Mouse (Mus musculus) midbrain, embryonic 13.5 days (tissue): ENCODE results near the gene Ctla2a. TPM values are rescaled to one million over a fixed set of nuclear protein-coding genes. Genes with fewer than 3 reads are reported as not detected.
"Not testable (repeated sequence)": the region's sequence is repeated elsewhere in the genome, so short reads cannot be mapped to it uniquely, and the experiment has no call there.

ENCODE experiments used
- ATAC-seq: fragments of 200-750 bp; cut with Nextera tagmentation; 2 replicates; pipeline ENCODE4 v1.8.0; 2017; ENCODE audit warnings: mild to moderate bottlenecking, moderate TSS enrichment, moderate library complexity
- H3K27ac ChIP-seq: fragments of 300-500 bp; sonication (generic); 2 replicates; pipeline ENCODE4 v1.5.1; 2015; ENCODE audit warnings: inconsistent platforms, mild to moderate bottlenecking, moderate library complexity
- H3K27me3 ChIP-seq: fragments of 300-500 bp; sonication (generic); 2 replicates; pipeline ENCODE4 v1.6.1; 2015; ENCODE audit warnings: mild to moderate bottlenecking, inconsistent platforms
- H3K36me3 ChIP-seq: fragments of 300-500 bp; sonication (generic); 2 replicates; pipeline ENCODE4 v1.6.1; 2015; ENCODE audit warnings: mild to moderate bottlenecking, inconsistent platforms
- H3K4me1 ChIP-seq: fragments of 300-500 bp; sonication (generic); replicated peaks from 2 replicates; pipeline ENCODE4 v1.6.1; 2015; ENCODE audit warnings: inconsistent platforms
- H3K4me2 ChIP-seq: fragments of 300-500 bp; sonication (generic); replicated peaks from 2 replicates; pipeline ENCODE4 v1.6.1; 2015; ENCODE audit warnings: moderate library complexity, mild to moderate bottlenecking, inconsistent platforms
- H3K4me3 ChIP-seq: fragments of 300-500 bp; sonication (generic); replicated peaks from 2 replicates; pipeline ENCODE4 v1.5.1; 2015; ENCODE audit warnings: mild to moderate bottlenecking, inconsistent platforms
- H3K9ac ChIP-seq: fragments of 300-500 bp; sonication (generic); replicated peaks from 2 replicates; pipeline ENCODE4 v1.6.1; 2015; ENCODE audit warnings: mild to moderate bottlenecking, inconsistent platforms
- H3K9me3 ChIP-seq: fragments of 300-500 bp; sonication (generic); 2 replicates; pipeline ENCODE4 v1.6.1; 2016; ENCODE audit warnings: mild to moderate bottlenecking, inconsistent platforms
- WGBS: fragments of 180-500 bp; shearing (Covaris S2); methylation state at CpG from one replicate; pipeline ENCODE4 v1.1.7; 2015; 5-methylcytosine and 5-hydroxymethylcytosine counted together
- polyA plus RNA-seq: library from polyadenylated mRNA; unstranded; fragments of >200 nt; fragmentation: Nextera tagmentation; extraction: Ambion mirVana; gene quantifications from 2 replicates; pipeline ENCODE4 v1.2.1, GENCODE M21; 2015

Gene Ctla2a
- polyA plus RNA-seq, result 10.4 and 13.3 TPM in 2 replicates

GRCm38 (mm10) chr13:60936500-60936901 lies at the start of gene Ctla2a, which contains the start of gene Gm49391:
TSS of gene Ctla2a (minus strand) at chr13:60936625.
TSS of gene Gm49391 (minus strand) at chr13:60936571.
- Histone ChIP-seq H3K9me3 (peaks cover 12% of the 10 kb centered on the region), H3K4me1 (no peaks in the 10 kb centered on the region), H3K27me3 (no peaks in the 10 kb centered on the region), H3K9ac (no peak within 1 kb of the TSS), H3K4me2 (no peak within 1 kb of the TSS), H3K27ac (no peak within 1 kb of the TSS), H3K4me3 (no peak within 1 kb of the TSS), H3K36me3 (no peaks in the 10 kb centered on the region)
- no peak for ATAC-seq
- 64% methylated on average over 5 of the region's 5 CpGs for WGBS

DNA sequence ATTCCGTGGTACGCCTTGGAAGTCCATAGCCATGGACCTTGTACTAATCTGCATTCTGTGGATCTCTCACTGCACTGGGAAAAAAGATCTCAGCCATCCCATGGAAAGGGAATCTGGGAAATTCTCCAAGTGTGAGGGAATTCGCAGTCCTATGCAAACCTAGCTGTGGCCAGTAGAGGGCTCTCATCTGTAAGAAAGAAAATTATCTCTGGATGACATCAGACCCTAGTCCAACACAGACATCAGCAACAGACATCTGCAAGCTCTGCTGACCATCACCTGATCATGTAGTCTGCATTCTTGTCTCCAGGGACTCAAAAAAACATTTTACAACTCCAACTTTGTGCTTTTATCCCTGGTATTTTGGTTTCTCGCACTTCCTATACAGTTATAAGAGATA lies 35.9 kb upstream of the Ctla2a start:
- not testable (repeated sequence) for H3K36me3 ChIP-seq, H3K9me3 ChIP-seq, ATAC-seq, H3K4me3 ChIP-seq, H3K27ac ChIP-seq, H3K9ac ChIP-seq, H3K4me2 ChIP-seq, H3K4me1 ChIP-seq, H3K27me3 ChIP-seq
- 67% methylated on average over 4 of the region's 4 CpGs for WGBS

DNA sequence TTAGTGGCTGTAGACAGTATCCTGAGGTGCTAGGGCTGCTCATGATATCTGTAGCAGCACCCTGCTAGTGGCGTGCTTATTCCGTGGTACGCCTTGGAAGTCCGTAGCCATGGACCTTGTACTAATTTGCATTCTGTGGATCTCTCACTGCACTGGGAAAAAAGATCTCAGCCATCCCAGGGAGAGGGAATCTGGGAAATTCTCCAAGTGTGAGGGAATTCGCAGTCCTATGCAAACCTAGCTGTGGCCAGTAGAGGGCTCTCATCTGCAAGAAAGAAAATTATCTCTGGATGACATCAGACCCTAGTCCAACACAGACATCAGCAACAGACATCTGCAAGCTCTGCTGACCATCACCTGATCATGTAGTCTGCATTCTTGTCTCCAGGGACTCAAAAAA lies 27.6 kb upstream of the Ctla2a start:
- H3K27ac ChIP-seq, H3K36me3 ChIP-seq, H3K4me3 ChIP-seq, H3K4me1 ChIP-seq, H3K9ac ChIP-seq, H3K4me2 ChIP-seq, ATAC-seq, H3K27me3 ChIP-seq: not testable (repeated sequence)
- 36% methylated on average over 5 of the region's 5 CpGs for WGBS
- peaks cover 22% of the 10 kb centered on the region for H3K9me3 ChIP-seq

GRCm38 (mm10) chr13:60961706-60962105 lies 25.3 kb upstream of the Ctla2a start:
- H3K27me3 ChIP-seq, result no peaks in the 10 kb centered on the region
- ATAC-seq, result no peak
- H3K4me2 ChIP-seq, result no peak overlapping the region
- no peak overlapping the region for H3K4me3 ChIP-seq
- no peak overlapping the region for H3K9ac ChIP-seq
- 64% methylated on average over 5 of the region's 5 CpGs for WGBS
- H3K4me1 ChIP-seq, result no peaks in the 10 kb centered on the region
- H3K36me3 ChIP-seq, result no peaks in the 10 kb centered on the region
- H3K9me3 ChIP-seq, result peaks cover 30% of the 10 kb centered on the region
- no peak overlapping the region for H3K27ac ChIP-seq

DNA sequence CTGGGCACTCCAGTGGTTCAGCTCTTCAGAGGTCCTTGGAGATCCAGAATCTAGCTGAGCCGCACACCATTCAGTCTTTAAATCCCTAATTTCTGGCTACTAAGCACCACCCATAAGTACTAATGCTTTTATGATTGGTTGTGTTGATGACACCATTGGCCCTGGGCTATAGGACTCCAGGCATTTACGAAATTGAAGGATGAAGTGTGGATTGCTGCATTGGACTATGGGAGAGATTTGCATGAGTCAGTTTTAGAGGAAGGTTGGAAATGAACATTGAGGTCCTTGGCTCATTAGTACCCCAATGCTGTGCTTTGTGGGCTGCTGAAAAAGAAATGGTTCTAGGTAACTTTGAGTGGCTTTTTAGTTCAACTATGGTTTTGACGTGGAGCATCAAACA lies 5.5 kb upstream of the Ctla2a start, which contains the start of gene Tpbpa:
Gene Tpbpa (minus strand): TSS at position 101 of the 400 bp plus-strand sequence.
- WGBS, result 83% methylated on average over 3 of the region's 3 CpGs
- H3K4me3 ChIP-seq, ATAC-seq, H3K9ac ChIP-seq, H3K4me1 ChIP-seq, H3K27ac ChIP-seq, H3K27me3 ChIP-seq, H3K36me3 ChIP-seq, H3K4me2 ChIP-seq: not testable (repeated sequence)
- H3K9me3 ChIP-seq, result peaks cover 12% of the 10 kb centered on the region

- H3K4me3 ChIP-seq, H3K9ac ChIP-seq, H3K4me2 ChIP-seq, H3K4me1 ChIP-seq, ATAC-seq, H3K27me3 ChIP-seq, H3K27ac ChIP-seq, H3K36me3 ChIP-seq: not testable (repeated sequence)
- H3K9me3 ChIP-seq, result peaks cover 12% of the 10 kb centered on the region
- WGBS, result 61% methylated on average over 2 of the region's 2 CpGs
These were observed 935 bp downstream of the Ctla2a start, which contains the start of gene Gm49393 for GRCm38 (mm10) chr13:60935490-60935889. TSS of gene Gm49393 (minus strand) at chr13:60935590.

- not testable (repeated sequence) for H3K4me1 ChIP-seq, H3K36me3 ChIP-seq, H3K9ac ChIP-seq, H3K27ac ChIP-seq, H3K4me3 ChIP-seq, H3K27me3 ChIP-seq, H3K4me2 ChIP-seq, ATAC-seq
- peaks cover 12% of the 10 kb centered on the region; the same call in 1 of the 2 replicates for H3K9me3 ChIP-seq
- 84% methylated on average over 2 of the region's 2 CpGs for WGBS
These were observed 31.6 kb downstream of the Ctla2a start, which contains the start of gene Tpbpb for GRCm38 (mm10) chr13:60904780-60905179. TSS of gene Tpbpb (minus strand) at chr13:60904880.

DNA sequence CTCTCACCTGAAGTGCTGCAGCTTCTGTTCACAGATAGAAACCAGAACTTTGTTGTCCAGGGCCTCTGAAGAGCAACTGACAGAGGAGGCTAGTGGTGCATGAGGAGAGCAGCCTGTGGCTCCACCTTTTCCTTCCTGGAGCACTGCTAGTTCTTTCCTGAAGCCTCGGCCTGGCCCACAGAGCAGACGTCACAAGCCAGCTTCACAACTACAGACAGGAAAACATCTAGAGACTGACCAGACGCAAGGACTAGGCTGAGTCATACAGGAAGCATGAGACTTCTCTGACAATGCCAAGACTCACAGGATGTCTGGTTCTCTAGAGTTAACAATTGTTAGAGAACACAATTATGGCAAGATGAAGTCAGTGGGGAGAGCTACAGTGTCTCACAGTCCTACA lies 39.1 kb downstream of the Ctla2a start, which contains the start of gene Ctla2b:
Gene Ctla2b (minus strand): TSS at position 120 of the 400 bp plus-strand sequence.
- WGBS, result 93% methylated on average over 3 of the region's 3 CpGs
- H3K9me3 ChIP-seq, result peaks cover 7% of the 10 kb centered on the region

GRCm38 (mm10) chr13:60896794-60897193 lies 39.6 kb downstream of the Ctla2a start, which contains the start of gene Gm49392:
TSS of gene Gm49392 (minus strand) at chr13:60896894.
- H3K27me3 ChIP-seq, H3K9me3 ChIP-seq, H3K4me3 ChIP-seq, H3K4me1 ChIP-seq, H3K4me2 ChIP-seq, H3K36me3 ChIP-seq, ATAC-seq, H3K27ac ChIP-seq, H3K9ac ChIP-seq: not testable (repeated sequence)
- WGBS, result 86% methylated on average over 8 of the region's 8 CpGs

More for the DNA sequence above, 39.1 kb downstream of the Ctla2a start, which contains the start of gene Ctla2b:
- ATAC-seq, result no peak
- Histone ChIP-seq H3K27ac (no peak within 1 kb of the TSS), H3K4me2 (no peak within 1 kb of the TSS), H3K4me1 (no peaks in the 10 kb centered on the region), H3K4me3 (no peak within 1 kb of the TSS), H3K27me3 (no peaks in the 10 kb centered on the region), H3K9ac (no peak within 1 kb of the TSS), H3K36me3 (no peaks in the 10 kb centered on the region)

DNA sequence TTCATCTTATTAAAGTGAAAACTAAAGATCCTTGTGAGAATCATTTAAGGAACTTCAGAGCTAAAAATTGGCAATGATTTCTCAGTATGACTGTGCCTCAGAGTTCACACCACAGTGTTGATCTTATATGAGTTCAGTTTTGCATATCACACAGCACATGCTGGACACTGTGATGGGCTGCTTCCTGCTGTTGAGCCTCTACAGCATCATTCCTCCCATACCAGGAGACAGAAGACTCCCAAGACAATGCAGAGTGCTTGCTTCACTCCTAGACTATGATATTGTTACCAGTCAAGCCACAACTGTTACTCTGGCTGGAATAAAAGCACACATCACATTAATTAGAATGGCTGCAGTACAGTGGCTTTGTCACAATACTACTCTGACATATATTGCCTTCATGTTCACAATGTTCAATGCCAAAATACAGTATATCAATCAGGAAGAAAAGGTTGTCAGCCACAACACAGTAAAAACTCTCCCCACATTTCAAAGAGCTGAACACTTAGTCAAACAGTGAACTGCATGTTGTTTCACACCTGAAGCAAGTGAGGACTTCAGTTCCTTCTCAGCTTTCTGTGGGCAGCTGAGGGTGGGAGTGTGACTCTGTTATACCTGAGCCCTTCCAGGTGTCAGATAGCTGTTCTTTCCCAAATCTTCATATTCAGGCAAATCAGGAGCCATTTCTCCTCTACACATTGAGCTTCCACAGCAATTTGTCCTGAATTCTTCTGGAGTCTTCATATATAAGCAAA lies 40.8 kb downstream of the Ctla2a start:
- no peak overlapping the region for H3K4me3 ChIP-seq
- H3K36me3 ChIP-seq, result no peaks in the 10 kb centered on the region

DNA sequence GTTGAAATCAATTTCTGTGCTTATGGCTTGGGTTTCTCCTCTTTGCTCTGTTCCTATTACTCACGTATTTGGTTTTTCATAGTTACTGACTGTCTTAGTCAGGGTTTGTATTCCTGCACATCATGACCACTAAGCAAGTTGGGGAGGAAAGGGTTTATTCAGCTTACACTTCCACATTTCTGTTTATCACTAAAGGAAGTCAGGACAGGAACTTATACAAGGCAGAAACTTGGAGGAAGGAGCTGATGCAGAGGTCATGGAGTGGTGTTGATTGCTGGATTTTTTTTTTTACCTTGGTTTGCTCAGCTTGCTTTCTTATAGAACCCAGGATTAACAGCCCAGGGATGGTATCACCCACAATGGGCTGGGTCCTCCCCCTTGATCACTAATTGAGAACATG lies 44.1 kb downstream of the Ctla2a start:
- H3K36me3 ChIP-seq, result no peaks in the 10 kb centered on the region
- ATAC-seq, result no peak
- no peaks in the 10 kb centered on the region for H3K4me1 ChIP-seq
- H3K9me3 ChIP-seq, result peaks cover 6% of the 10 kb centered on the region; the same call in 1 of the 2 replicates
- no peak overlapping the region for H3K27ac ChIP-seq
- no peak overlapping the region for H3K4me3 ChIP-seq
- H3K4me2 ChIP-seq, result no peak overlapping the region
- no peak overlapping the region for H3K9ac ChIP-seq
- no peaks in the 10 kb centered on the region for H3K27me3 ChIP-seq
- WGBS, result 79% methylated on average over 1 of the region's 1 CpGs

More for the DNA sequence above, 40.8 kb downstream of the Ctla2a start:
- H3K9ac ChIP-seq, result no peak overlapping the region
- no peak overlapping the region for H3K4me2 ChIP-seq
- no peaks in the 10 kb centered on the region for H3K4me1 ChIP-seq
- ATAC-seq, result no peak
- H3K9me3 ChIP-seq, result peaks cover 6% of the 10 kb centered on the region; the same call in 1 of the 2 replicates
- no peaks in the 10 kb centered on the region for H3K27me3 ChIP-seq
- no peak overlapping the region for H3K27ac ChIP-seq
